Mouse (Mus musculus): Measurements from ENCODE around the gene Faap20.

Faap20 gene

GRCm38 (mm10) chr4:155221599-155222551, 27.7 kb upstream of the Faap20 start:
- under 1% methylated on average over 93 of the region's 93 CpGs for WGBS

- 4% methylated on average over 62 of the region's 63 CpGs for WGBS
These were observed 27.1 kb upstream of the Faap20 start, which contains the start of gene Ski for GRCm38 (mm10) chr4:155222552-155222840. Ski (minus strand) TSS chr4:155222592.

DNA sequence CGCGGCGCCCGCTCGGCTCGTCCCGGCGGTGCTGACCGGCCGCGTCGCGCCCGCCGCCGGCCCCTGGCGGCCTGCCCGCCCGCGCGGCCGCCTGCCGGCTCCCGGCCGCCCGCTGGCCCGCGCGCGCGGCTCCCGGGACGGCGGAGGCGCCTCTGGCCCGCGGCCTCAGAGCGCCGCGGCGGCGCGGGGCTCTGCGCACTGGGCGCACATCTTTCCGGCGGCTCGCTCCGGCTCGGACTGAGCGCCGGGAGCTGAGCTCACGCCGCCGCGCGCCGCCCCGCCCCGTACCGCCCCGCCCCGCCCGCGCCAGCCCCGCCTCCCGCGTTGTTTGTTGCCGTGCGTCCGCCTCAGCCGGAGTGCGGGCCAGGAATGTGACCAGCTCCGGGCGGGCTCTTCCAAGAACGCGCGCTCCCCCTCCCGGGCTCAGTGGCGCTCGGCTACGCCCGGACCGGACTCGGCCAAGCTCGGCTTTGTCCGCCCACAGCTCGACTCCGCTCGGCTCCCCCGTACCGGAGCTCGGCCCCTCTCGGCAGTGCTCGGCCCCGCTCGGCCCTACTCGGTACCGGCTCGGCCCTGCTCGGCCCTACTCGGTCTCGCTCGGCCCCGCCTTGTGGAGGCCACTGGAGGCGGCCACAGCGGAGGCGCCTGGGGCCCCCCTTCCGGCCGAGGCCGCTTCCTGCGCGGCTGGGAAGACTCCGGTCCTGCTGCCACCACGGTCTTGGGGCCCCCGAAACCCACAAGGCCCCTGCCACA, 26.6 kb upstream of the Faap20 start:
- 10% methylated on average over 104 of the region's 116 CpGs for WGBS

GRCm38 (mm10) chr4:155223594-155224528, 25.7 kb upstream of the Faap20 start:
- WGBS, result 31% methylated on average over 20 of the region's 20 CpGs

- WGBS, result 87% methylated on average over 5 of the region's 5 CpGs
These were observed 23.7 kb upstream of the Faap20 start for GRCm38 (mm10) chr4:155225918-155226317.

DNA sequence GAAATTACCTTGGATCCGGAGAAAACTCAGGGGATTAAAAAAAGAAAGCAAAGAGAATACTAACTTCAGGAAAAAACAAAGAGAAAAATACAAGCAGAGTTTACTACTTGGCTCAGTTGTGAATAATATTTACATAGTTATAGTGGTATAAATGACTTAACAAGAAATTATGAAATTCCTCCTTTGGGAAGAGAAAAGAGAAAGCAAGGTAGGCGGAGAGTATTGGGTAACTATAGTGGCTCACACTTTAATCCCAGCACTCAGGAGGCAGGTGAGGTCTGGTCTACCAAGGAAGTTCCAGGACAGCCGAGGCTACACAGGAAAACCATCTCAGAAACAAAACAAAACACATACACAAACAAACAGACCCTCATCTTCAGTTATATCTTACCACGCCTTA, 21.6 kb upstream of the Faap20 start:
- WGBS, result 77% methylated on average over 4 of the region's 4 CpGs

DNA sequence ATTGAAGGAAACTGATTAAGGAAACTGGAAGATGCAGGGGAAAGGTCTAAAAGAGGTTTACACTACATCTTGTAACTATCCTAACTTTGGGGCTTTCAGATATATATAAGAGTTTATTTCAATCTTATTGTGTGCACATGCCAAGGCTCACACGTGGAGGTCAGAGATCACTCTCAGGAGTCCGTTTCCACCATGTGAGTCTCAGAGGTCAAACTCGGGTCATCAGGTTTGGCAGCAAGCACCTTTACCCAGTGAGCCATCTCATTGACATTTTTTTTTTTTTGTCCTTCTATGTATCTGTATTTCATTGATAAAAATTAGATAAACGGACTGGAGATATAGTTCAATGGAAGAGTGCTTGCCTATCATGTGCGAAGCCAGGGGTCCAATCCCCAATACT, 21.1 kb upstream of the Faap20 start:
- WGBS, result 87% methylated on average over 5 of the region's 5 CpGs

DNA sequence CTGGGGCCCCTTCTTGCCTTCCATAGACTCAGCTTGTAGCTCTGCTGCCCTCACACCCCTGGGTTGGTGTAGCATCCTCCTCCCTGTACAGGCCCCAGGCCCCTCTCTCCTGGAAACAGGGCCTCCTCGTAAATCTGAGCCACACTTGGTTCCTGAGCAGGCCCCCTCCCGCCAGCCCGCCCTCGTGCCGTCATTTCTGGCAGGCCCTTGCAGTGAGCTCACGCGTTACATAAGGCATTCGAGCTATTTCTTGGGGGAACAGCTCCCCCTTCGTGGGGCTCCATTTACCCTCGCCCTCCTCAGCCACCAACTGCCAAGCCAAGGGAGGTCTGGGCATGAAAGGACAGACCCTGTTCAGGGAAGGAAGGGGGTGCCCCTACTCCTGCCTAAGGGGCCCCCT, 15.7 kb upstream of the Faap20 start:
- 2% methylated on average over 10 of the region's 10 CpGs for WGBS

GRCm38 (mm10) chr4:155234371-155235310, 15.0 kb upstream of the Faap20 start:
- 26% methylated on average over 8 of the region's 8 CpGs for WGBS

DNA sequence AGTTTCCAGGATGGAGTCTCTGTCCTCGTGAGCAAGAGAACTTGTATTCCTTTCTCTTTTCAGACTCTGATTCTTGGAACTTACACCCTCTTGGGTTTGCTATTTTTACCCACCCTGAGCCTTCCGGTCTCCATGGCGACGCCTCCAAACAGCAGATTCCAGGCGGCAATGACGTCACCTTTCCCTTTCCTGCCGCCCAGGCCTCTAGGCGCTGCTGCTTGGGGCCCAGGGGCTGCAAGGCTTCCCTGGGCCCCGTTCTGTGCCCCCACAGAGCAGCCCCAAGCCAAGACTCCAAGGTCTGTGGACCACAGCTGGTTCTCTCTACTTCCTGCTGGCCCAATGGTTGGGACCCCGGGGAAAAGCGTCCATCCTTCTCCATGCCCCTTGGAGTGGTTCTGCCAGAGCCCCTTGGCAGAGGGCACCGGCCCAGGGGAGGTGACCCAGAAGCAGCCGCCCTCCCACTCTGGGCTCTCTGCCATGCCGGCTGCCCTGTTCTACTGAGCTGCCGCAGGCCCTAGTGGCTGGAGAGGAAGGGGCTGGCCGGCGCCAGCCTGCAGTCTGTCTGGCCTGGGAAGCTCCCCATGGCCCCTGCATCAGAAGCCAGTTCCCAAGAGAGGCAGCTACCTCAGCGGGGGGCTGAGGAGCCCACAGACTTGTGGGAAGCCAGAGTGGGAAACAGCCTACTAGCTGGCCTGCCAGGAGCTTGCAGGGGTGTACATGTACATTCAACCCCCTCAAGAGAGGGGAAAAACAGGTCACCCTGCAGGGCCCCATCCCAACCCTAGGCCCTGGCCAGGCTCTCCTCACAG, 14.1 kb upstream of the Faap20 start:
- WGBS, result 3% methylated on average over 18 of the region's 18 CpGs

DNA sequence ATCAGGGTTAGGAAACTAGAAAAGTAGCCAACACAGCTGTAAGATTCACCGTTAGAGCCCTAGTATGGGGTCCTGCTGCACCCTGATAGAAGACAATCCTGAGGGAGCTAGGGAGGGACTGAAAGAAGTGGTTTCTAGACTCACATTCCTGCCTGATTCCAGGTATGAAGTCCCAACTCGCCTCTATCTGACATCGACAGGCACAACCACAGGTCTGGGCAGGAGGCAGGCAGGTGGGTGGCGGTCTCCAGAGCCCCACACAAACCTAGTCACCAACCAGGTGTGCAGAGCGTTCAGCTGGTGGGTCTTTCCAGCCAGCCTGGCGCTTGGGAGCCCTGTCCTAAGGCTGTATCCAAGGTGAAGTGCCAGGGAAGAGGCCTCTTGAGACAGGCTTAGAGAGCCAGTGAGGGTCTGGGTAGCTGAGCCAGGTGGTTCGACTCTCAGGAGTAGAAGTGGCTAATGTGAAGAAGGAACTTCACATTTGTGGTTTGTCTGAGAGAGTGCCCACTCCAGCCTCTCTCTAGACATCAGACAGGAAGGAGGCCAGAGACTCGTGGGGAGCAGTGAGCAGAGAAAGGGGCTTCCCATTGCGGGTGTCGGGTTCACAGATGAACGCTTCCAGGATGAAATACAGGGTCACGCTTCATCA, 12.7 kb upstream of the Faap20 start:
- 86% methylated on average over 12 of the region's 12 CpGs for WGBS

DNA sequence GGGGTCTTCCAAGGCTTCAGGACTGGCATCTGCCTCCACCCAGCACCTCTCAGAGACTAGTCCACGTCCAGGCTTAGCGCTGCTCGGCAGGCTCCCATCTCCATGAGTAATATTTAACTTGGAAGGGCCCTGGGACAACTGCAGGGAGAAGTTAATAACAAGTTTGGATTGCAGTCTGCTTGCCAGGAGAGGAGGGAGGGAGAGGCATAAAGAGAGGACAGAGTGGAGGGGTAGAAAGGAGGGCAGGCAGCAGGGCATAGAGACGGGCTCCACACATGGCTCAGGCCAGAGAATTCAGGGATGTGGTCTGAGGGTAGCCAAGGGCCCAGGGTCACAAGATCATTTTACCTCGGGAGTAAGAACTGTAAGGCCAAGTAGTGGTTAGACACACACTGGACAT, 11.3 kb upstream of the Faap20 start:
- WGBS, result 64% methylated on average over 5 of the region's 5 CpGs

DNA sequence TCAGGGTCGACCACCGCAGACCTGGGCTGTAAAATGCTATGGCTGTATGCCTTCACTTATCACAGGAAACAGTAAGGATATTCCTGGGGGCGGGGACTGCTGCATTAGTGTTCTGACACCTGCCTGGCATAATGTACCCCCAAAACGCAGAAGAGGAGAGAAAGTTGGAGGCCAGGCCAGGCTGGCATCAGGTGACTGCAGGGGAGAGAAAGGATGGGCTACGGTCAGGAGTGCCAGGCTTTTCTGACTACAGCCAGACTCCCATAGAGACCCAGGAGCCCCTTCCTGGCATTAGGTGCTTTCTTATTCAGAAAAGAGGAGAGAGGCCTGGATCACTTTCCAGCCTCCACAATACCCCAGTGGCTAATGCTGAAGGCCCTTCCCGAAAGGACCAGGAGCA, 10.1 kb upstream of the Faap20 start:
- WGBS, result 55% methylated on average over 6 of the region's 6 CpGs

DNA sequence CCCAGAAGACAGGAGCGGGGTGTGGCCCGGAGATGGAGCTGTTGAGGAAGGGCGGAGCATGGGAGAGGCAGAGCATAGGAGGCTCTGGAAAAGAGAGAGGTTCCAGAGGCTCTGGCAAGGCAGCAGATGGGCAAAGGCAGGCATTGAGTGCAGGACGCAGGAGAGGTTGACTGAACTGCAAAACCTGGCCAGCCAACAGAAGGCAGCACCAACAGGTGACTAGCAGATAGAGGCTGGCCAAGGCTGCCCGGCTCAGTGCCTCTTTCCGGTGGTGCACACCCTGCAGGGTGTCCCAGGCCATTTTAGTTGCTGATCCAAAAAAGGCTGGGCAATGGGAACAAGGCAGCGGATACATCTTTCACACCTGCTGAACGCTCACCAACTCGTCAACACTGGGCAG, 7.8 kb upstream of the Faap20 start:
- 84% methylated on average over 9 of the region's 9 CpGs for WGBS

GRCm38 (mm10) chr4:155242292-155242691, 7.3 kb upstream of the Faap20 start:
- WGBS, result 90% methylated on average over 5 of the region's 5 CpGs

- 53% methylated on average over 12 of the region's 12 CpGs for WGBS
These were observed 6.4 kb upstream of the Faap20 start for GRCm38 (mm10) chr4:155243233-155243632.

- WGBS, result 66% methylated on average over 6 of the region's 6 CpGs
These were observed 3.7 kb upstream of the Faap20 start for GRCm38 (mm10) chr4:155245770-155246492.

DNA sequence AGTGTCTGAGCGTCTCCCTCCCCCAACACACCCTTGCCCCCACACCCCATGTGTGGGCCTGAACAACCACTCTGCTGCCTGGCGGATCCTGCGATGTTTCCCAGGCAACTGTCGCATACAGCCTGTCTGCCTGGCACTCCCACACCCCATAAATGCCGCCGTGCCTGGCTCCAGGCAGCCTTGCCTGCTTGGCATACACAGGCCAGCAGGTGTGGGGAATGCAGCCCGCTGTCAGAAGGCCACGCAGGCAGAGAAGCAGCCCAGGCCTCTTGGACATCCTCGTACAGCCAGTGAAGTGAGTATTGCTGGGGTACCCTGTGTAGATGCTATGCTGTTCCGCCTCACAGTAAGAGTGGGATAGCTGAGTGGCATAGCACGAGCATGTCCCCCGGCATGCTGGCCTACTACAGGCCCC, 2.9 kb upstream of the Faap20 start:
- 43% methylated on average over 12 of the region's 12 CpGs for WGBS

DNA sequence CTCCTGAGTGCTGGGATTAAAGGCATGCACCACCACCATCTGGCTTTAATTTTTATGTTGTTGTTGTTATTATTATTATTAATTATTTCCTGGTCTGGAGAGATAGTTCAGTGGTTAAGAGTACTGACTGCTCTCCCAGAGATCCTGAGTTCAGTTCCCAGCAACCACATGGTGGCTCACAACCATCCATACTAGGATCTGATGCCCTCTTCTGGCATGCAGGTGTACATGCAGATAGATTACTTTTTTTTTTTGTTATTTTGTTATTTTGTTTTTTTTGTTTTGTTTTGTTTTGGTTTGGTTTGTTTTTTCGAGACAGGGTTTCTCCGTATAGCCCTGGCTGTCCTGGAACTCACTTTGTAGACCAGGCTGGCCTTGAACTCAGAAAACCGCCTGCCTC, 1.5 kb upstream of the Faap20 start:
- WGBS, result 90% methylated on average over 3 of the region's 3 CpGs

Measured in cerebral cortex, adult 2 months (tissue).